Mouse (Mus musculus): ENCODE measurements around the gene 4930402H24Rik. TPM values are rescaled to one million over a fixed set of nuclear protein-coding genes. Genes with fewer than 3 reads are reported as not detected.

Gene 4930402H24Rik
- polyA plus RNA-seq, 1 experiment from 2014 or later: 11.2 TPM

- TF ChIP-seq EP300 (optimal IDR thresholded peaks at IDR 0.05) (no peak), CTCF (IDR thresholded peaks at IDR 0.05; ENCODE audit: low read depth) (no peak)
- 1% methylated on average over 9 of the region's 10 CpGs for WGBS
- Histone ChIP-seq H3K4me2 (replicated peaks; ENCODE audit: low read depth) (peak overlapping the region; percentile 94), H3K27ac (replicated peaks) (peak overlapping the region; percentile 86), H3K27me3 (ENCODE audit: control insufficient read depth, insufficient read depth, low read length) (no peaks in the 10 kb centered on the region), H3K9ac (ENCODE audit: low read length) (peak overlapping the region; percentile 82), H3K4me1 (replicated peaks; ENCODE audit: control insufficient read depth, insufficient read depth) (no peaks in the 10 kb centered on the region), H3K36me3 (ENCODE audit: control insufficient read depth, insufficient read depth, low read length) (no peaks in the 10 kb centered on the region), H3K9me3 (ENCODE audit: control insufficient read depth, low read length) (no peaks in the 10 kb centered on the region), H3K4me3 (ENCODE audit: low read depth, low read length) (peak overlapping the region; percentile 95)
- ATAC-seq (ENCODE audit: low FRiP score, low TSS enrichment) (peak; percentile 44), DNase-seq (ENCODE audit: low spot score) (peak; percentile 56)
These were observed 67.1 kb downstream of the 4930402H24Rik start for GRCm38 (mm10) chr2:130839084-130839483.

GRCm38 (mm10) chr2:130838131-130838530 lies 68.1 kb downstream of the 4930402H24Rik start:
- H3K9ac ChIP-seq (ENCODE audit: low read length): no peak overlapping the region
- H3K27me3 ChIP-seq (ENCODE audit: control insufficient read depth, insufficient read depth, low read length): no peaks in the 10 kb centered on the region
- 65% methylated on average over 1 of the region's 1 CpGs for WGBS
- H3K4me2 ChIP-seq (replicated peaks; ENCODE audit: low read depth): 0 out of 2 replicates have a peak overlapping the region, but pooled peaks have one; percentile 94
- no peaks in the 10 kb centered on the region for H3K36me3 ChIP-seq (ENCODE audit: control insufficient read depth, insufficient read depth, low read length)
- H3K27ac ChIP-seq (replicated peaks): no peak overlapping the region
- no peak for DNase-seq (ENCODE audit: low spot score)
- H3K4me3 ChIP-seq (ENCODE audit: low read depth, low read length): peak overlapping the region; percentile 95
- TF ChIP-seq CTCF (IDR thresholded peaks at IDR 0.05; ENCODE audit: low read depth) (no peak), EP300 (optimal IDR thresholded peaks at IDR 0.05) (no peak)
- no peaks in the 10 kb centered on the region for H3K4me1 ChIP-seq (replicated peaks; ENCODE audit: control insufficient read depth, insufficient read depth)
- no peak for ATAC-seq (ENCODE audit: low FRiP score, low TSS enrichment)
- no peaks in the 10 kb centered on the region for H3K9me3 ChIP-seq (ENCODE audit: control insufficient read depth, low read length)

DNA sequence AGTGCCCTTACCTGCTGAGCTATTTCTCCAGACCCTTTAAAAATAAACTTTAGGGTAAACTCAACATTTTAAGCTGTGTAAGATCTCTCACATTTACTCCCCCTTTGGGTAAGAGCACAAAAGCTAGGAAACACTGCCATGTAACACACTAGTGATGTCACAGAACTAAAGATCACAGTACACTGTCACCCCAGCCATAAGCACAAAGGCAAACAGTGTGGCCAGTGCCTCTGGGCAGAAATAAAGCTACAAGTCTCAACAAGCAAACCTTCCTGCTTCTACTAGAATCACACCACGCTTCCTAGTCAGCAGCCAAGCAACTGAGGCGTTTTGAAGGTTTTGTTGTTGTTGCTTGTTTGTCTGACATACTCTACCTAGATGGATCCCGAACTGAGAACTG lies 72.5 kb downstream of the 4930402H24Rik start:
- H3K36me3 ChIP-seq (ENCODE audit: control insufficient read depth, insufficient read depth, low read length): peaks cover 3% of the 10 kb centered on the region; the same call in 1 of the 2 replicates
- no peak for ATAC-seq (ENCODE audit: low FRiP score, low TSS enrichment)
- no peak for DNase-seq (ENCODE audit: low spot score)

DNA sequence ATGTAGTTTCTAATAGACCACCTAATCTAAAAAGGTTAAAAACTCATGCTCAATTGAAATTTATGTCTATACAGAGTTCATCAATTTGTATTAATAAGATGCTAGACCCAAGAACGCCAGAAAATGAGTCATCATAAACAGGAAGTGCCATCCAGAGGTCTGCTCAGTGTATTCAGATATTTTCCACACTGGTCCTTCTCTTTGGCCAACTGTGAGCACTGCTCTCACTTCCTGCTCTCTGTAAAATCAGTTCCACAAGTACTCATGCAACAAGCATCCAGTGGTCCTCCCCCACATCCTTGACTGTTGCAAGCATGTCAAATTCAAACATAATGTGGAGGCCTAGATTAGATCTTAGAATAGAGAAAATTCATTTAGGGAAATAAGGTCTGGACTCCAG lies 73.6 kb downstream of the 4930402H24Rik start:
- no peaks in the 10 kb centered on the region for H3K9me3 ChIP-seq (ENCODE audit: control insufficient read depth, low read length)
- no peak overlapping the region for H3K9ac ChIP-seq (ENCODE audit: low read length)
- ATAC-seq (ENCODE audit: low FRiP score, low TSS enrichment) (no peak), DNase-seq (ENCODE audit: low spot score) (no peak)
- H3K4me1 ChIP-seq (replicated peaks; ENCODE audit: control insufficient read depth, insufficient read depth): no peaks in the 10 kb centered on the region
- H3K4me3 ChIP-seq (ENCODE audit: low read depth, low read length): no peak overlapping the region
- peaks cover 3% of the 10 kb centered on the region; the same call in 1 of the 2 replicates for H3K36me3 ChIP-seq (ENCODE audit: control insufficient read depth, insufficient read depth, low read length)
- H3K27ac ChIP-seq (replicated peaks): no peak overlapping the region
- no peak overlapping the region for H3K4me2 ChIP-seq (replicated peaks; ENCODE audit: low read depth)
- TF ChIP-seq EP300 (optimal IDR thresholded peaks at IDR 0.05): no peak
- TF ChIP-seq CTCF (IDR thresholded peaks at IDR 0.05; ENCODE audit: low read depth): no peak
- WGBS: 47% methylated on average over 1 of the region's 1 CpGs
- H3K27me3 ChIP-seq (ENCODE audit: control insufficient read depth, insufficient read depth, low read length): no peaks in the 10 kb centered on the region

More for the DNA sequence above, 72.5 kb downstream of the 4930402H24Rik start:
- Histone ChIP-seq H3K4me1 (replicated peaks; ENCODE audit: control insufficient read depth, insufficient read depth) (no peaks in the 10 kb centered on the region), H3K9me3 (ENCODE audit: control insufficient read depth, low read length) (no peaks in the 10 kb centered on the region), H3K4me3 (ENCODE audit: low read depth, low read length) (no peak overlapping the region), H3K4me2 (replicated peaks; ENCODE audit: low read depth) (no peak overlapping the region), H3K9ac (ENCODE audit: low read length) (no peak overlapping the region), H3K27me3 (ENCODE audit: control insufficient read depth, insufficient read depth, low read length) (no peaks in the 10 kb centered on the region), H3K27ac (replicated peaks) (no peak overlapping the region)
- TF ChIP-seq CTCF (IDR thresholded peaks at IDR 0.05; ENCODE audit: low read depth) (no peak), EP300 (optimal IDR thresholded peaks at IDR 0.05) (no peak)
- 68% methylated on average over 3 of the region's 3 CpGs for WGBS

GRCm38 (mm10) chr2:130832012-130832411 lies 74.2 kb downstream of the 4930402H24Rik start:
- Histone ChIP-seq H3K4me2 (replicated peaks; ENCODE audit: low read depth) (no peak overlapping the region), H3K4me1 (replicated peaks; ENCODE audit: control insufficient read depth, insufficient read depth) (no peaks in the 10 kb centered on the region), H3K27ac (replicated peaks) (no peak overlapping the region), H3K9me3 (ENCODE audit: control insufficient read depth, low read length) (no peaks in the 10 kb centered on the region), H3K36me3 (ENCODE audit: control insufficient read depth, insufficient read depth, low read length) (peaks cover 3% of the 10 kb centered on the region; the same call in 1 of the 2 replicates), H3K27me3 (ENCODE audit: control insufficient read depth, insufficient read depth, low read length) (no peaks in the 10 kb centered on the region), H3K9ac (ENCODE audit: low read length) (no peak overlapping the region), H3K4me3 (ENCODE audit: low read depth, low read length) (no peak overlapping the region)
- WGBS: 79% methylated on average over 2 of the region's 2 CpGs
- TF ChIP-seq CTCF (IDR thresholded peaks at IDR 0.05; ENCODE audit: low read depth): no peak
- no peak for TF ChIP-seq EP300 (optimal IDR thresholded peaks at IDR 0.05)
- DNase-seq (ENCODE audit: low spot score): no peak
- ATAC-seq (ENCODE audit: low FRiP score, low TSS enrichment): no peak

- Histone ChIP-seq H3K4me3 (ENCODE audit: low read depth, low read length) (no peak overlapping the region), H3K36me3 (ENCODE audit: control insufficient read depth, insufficient read depth, low read length) (peaks cover 3% of the 10 kb centered on the region; the same call in 1 of the 2 replicates), H3K9me3 (ENCODE audit: control insufficient read depth, low read length) (no peaks in the 10 kb centered on the region), H3K9ac (ENCODE audit: low read length) (no peak overlapping the region), H3K4me2 (replicated peaks; ENCODE audit: low read depth) (no peak overlapping the region), H3K4me1 (replicated peaks; ENCODE audit: control insufficient read depth, insufficient read depth) (no peaks in the 10 kb centered on the region), H3K27ac (replicated peaks) (no peak overlapping the region), H3K27me3 (ENCODE audit: control insufficient read depth, insufficient read depth, low read length) (no peaks in the 10 kb centered on the region)
- DNase-seq (ENCODE audit: low spot score): no peak
- TF ChIP-seq EP300 (optimal IDR thresholded peaks at IDR 0.05): no peak
- TF ChIP-seq CTCF (IDR thresholded peaks at IDR 0.05; ENCODE audit: low read depth): no peak
- ATAC-seq (ENCODE audit: low FRiP score, low TSS enrichment): no peak
- 97% methylated on average over 3 of the region's 3 CpGs for WGBS
These were observed 76.0 kb downstream of the 4930402H24Rik start for GRCm38 (mm10) chr2:130830236-130830635.

Measured in stomach, postnatal 0 days (tissue).